In the genomic region with DNA sequence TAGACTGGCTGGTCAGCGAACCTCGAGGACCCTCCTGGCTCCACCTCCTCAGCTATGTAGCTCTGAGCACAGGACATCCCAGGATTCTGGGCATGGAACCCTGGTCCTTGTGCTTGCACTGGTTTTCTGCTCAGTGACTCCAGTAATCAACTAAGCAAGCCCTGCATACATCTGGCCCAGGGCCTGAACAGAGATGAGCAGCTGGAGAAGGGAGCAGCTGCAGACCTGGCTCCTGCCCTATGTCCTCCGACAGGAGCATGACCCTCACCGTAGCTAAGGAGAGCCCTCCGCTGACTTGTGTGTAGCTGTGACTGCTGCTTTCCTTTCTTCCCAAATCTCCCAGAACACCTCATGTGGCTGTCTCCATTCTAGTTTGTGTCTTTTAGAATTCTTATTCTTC, we compare ENCODE assay signal across 18 mouse cellular contexts.
DNase-seq lines count a peak whose midpoint lies in the region; ATAC-seq lines count a peak whose summit lies in the region.
"Had no signal": no experiment of that assay in that cellular context is flagged by ENCODE, and none has a peak within 500 bp of the region (broad histone marks: within the 10 kb centered on the region; RNA-seq: fewer than 3 reads in every experiment).

No protein-coding gene starts in this region.

- 75% methylated on average over 5 of the region's 5 CpGs for WGBS in heart, embryonic 10.5 days
- 68% methylated on average over 5 of the region's 5 CpGs for WGBS in heart, embryonic 12.5 days

- no peak for ATAC-seq in heart, embryonic 12.5 days (ENCODE audit: insufficient number of reproducible peaks, low FRiP score)
- ATAC-seq: forebrain, embryonic 13.5 days; hindbrain, embryonic 16.5 days; inflammation-experienced regulatory T-cells, adult 6 months; intestine, postnatal 0 days had no signal

- peaks cover 3% of the 10 kb centered on the region for H3K27me3 ChIP-seq in heart, embryonic 10.5 days (ENCODE audit: insufficient read depth, poor library complexity, severe bottlenecking)
- H3K27me3 ChIP-seq in heart, embryonic 12.5 days (replicated peaks), result no peaks in the 10 kb centered on the region
- H3K27me3 ChIP-seq: forebrain, embryonic 13.5 days; hindbrain, embryonic 12.5 days had no signal

- H3K27ac ChIP-seq in heart, embryonic 10.5 days, result no peak overlapping the region
- H3K27ac ChIP-seq in heart, embryonic 12.5 days (ENCODE audit: poor library complexity, severe bottlenecking), result no peak overlapping the region
- H3K27ac ChIP-seq: embryonic facial prominence, embryonic 13.5 days; forebrain, embryonic 13.5 days; hindbrain, embryonic 12.5 days had no signal

- H3K9me3 ChIP-seq in heart, embryonic 10.5 days, result no peaks in the 10 kb centered on the region
- no peaks in the 10 kb centered on the region for H3K9me3 ChIP-seq in heart, embryonic 12.5 days (replicated peaks)
- H3K9me3 ChIP-seq: embryonic facial prominence, embryonic 13.5 days; forebrain, embryonic 13.5 days; hindbrain, embryonic 12.5 days had no signal

- H3K36me3 ChIP-seq in heart, embryonic 10.5 days, result no peaks in the 10 kb centered on the region
- no peaks in the 10 kb centered on the region for H3K36me3 ChIP-seq in heart, embryonic 12.5 days
- H3K36me3 ChIP-seq: embryonic facial prominence, embryonic 13.5 days; hindbrain, embryonic 12.5 days had no signal

- H3K9ac ChIP-seq in heart, embryonic 12.5 days, result no peak overlapping the region
- H3K9ac ChIP-seq: embryonic facial prominence, embryonic 13.5 days; forebrain, embryonic 13.5 days; hindbrain, embryonic 12.5 days had no signal

- no peak overlapping the region for H3K4me3 ChIP-seq in heart, embryonic 10.5 days
- H3K4me3 ChIP-seq in heart, embryonic 12.5 days, result no peak overlapping the region
- H3K4me3 ChIP-seq: embryonic facial prominence, embryonic 13.5 days; forebrain, embryonic 13.5 days; hindbrain, embryonic 12.5 days had no signal

- H3K4me1 ChIP-seq in heart, embryonic 10.5 days, result peaks cover 21% of the 10 kb centered on the region
- H3K4me1 ChIP-seq in heart, embryonic 12.5 days (replicated peaks), result peaks cover 12% of the 10 kb centered on the region

- no peak overlapping the region for H3K4me2 ChIP-seq in heart, embryonic 12.5 days
- H3K4me2 ChIP-seq: embryonic facial prominence, embryonic 13.5 days; forebrain, embryonic 13.5 days; hindbrain, embryonic 12.5 days had no signal

- DNase-seq in heart, adult 11 months, result peak; percentile 90
- no peak for DNase-seq in heart, embryonic 10.5 days (ENCODE audit: low spot score)
- DNase-seq in heart, postnatal 4 days, result peak; percentile 23
- peak; percentile 9 for DNase-seq in testis, postnatal 14 days (ENCODE audit: low spot score)
- no peak for DNase-seq in testis, postnatal 10 days (ENCODE audit: low spot score)
- DNase-seq in liver, result no peak
- DNase-seq: adrenal gland, adult 2 months; adrenal gland, postnatal 25 days; cerebellum, adult 18-20 months; cerebellum, adult 9-11 months; cerebellum, postnatal 36 days had no signal

Comparison
In these comparisons a context has a peak if more than half of its experiments do, and no peak if none do; other contexts are left out.
1. DNase-seq: peak in heart, adult 11 months (single experiment), heart, postnatal 4 days (single experiment) and testis, postnatal 14 days (single experiment); none in heart, embryonic 10.5 days (single experiment), testis, postnatal 10 days (single experiment) and liver (single experiment).